Mouse (Mus musculus) MEL (cell line): ENCODE measurements at regions not wholly inside any gene's neighbourhood (a gene's known extent, or its start where the extent isn't known, plus 50 kb on each side); places are given as distances from the start of the nearest gene placed in this dataset.
"Not testable (repeated sequence)": the region's sequence is repeated elsewhere in the genome, so short reads cannot be mapped to it uniquely, and the experiment has no call there.

Experiments used
- DNase-seq: peaks from one replicate; pipeline ENCODE4 v3.0.0; 2011; ENCODE audit warnings: low read depth, low spot score
- H3K27ac ChIP-seq: 2 replicates; pipeline ENCODE4 v1.5.1; 2012; ENCODE audit warnings: low read depth, mild to moderate bottlenecking, control low read depth, low read length, moderate library complexity; ENCODE audit not compliant: control insufficient read depth
- H3K27me3 ChIP-seq, 2 experiments: fragments of 150-350 bp in 1 of 2; sonication (generic) in 1 of 2; 2 replicates each; pipeline ENCODE4 v1.6.1; 2012; ENCODE audit warnings: low read length in 2 of 2, mild to moderate bottlenecking in 2 of 2, improper control_type of control experiment in 1 of 2, moderate library complexity in 1 of 2; ENCODE audit not compliant: insufficient read depth in 2 of 2, control insufficient read depth in 1 of 2
- H3K36me3 ChIP-seq, 2 experiments: 2 replicates each; pipeline ENCODE4 v1.6.1; 2012 to 2014; ENCODE audit warnings: low read length in 2 of 2, improper control_type of control experiment in 1 of 2, inconsistent platforms in 1 of 2, mild to moderate bottlenecking in 1 of 2; ENCODE audit not compliant: insufficient read depth in 2 of 2, control insufficient read depth in 1 of 2
- H3K4me1 ChIP-seq, 2 experiments: fragments of 150-350 bp in 1 of 2; sonication (generic) in 1 of 2; 2 replicates each; pipeline ENCODE4 v1.6.1; 2012; ENCODE audit warnings: low read length in 2 of 2, improper control_type of control experiment in 1 of 2, mild to moderate bottlenecking in 1 of 2; ENCODE audit not compliant: insufficient read depth in 2 of 2, control insufficient read depth in 1 of 2
- H3K4me3 ChIP-seq, 2 experiments: fragments of 150-350 bp in 1 of 2; sonication (generic) in 1 of 2; 2 replicates each; pipeline ENCODE4 v1.5.1; 2012; ENCODE audit warnings: low read depth in 2 of 2, low read length in 2 of 2, mild to moderate bottlenecking in 2 of 2, moderate library complexity in 2 of 2, control low read depth in 1 of 2, improper control_type of control experiment in 1 of 2; ENCODE audit not compliant: control insufficient read depth in 1 of 2, insufficient read depth in 1 of 2
- H3K79me2 ChIP-seq: 2 replicates; pipeline ENCODE4 v1.6.1; 2012; ENCODE audit warnings: mild to moderate bottlenecking, low read length, moderate library complexity; ENCODE audit not compliant: control insufficient read depth, poor library complexity, insufficient read depth
- H3K9ac ChIP-seq: 2 replicates; pipeline ENCODE4 v1.6.1; 2012; ENCODE audit warnings: low read depth, mild to moderate bottlenecking, control low read depth, low read length, moderate library complexity; ENCODE audit not compliant: control insufficient read depth, poor library complexity, severe bottlenecking
- H3K9me3 ChIP-seq: fragments of 150-350 bp; sonication (generic); replicated peaks from 2 replicates; pipeline ENCODE4 v1.6.1; 2012; ENCODE audit warnings: mild to moderate bottlenecking, low read length, improper control_type of control experiment, moderate library complexity; ENCODE audit not compliant: insufficient read depth
- CHD1 ChIP-seq: IDR thresholded peaks from 2 replicates; pipeline ENCODE4 v1.6.1; 2012; ENCODE audit warnings: low read depth, mild to moderate bottlenecking, inconsistent platforms, low read length, improper control_type of control experiment
- CTCF ChIP-seq, 3 experiments: IDR thresholded peaks in 2 of 3; conservative IDR thresholded peaks in 1 of 3; 2 replicates each; pipeline ENCODE4 v1.5.1; 2011 to 2012; ENCODE audit warnings: low read length in 3 of 3, low read depth in 2 of 3, mild to moderate bottlenecking in 2 of 3, improper control_type of control experiment in 1 of 3, inconsistent platforms in 1 of 3, mixed read lengths in 1 of 3, moderate library complexity in 1 of 3; ENCODE audit not compliant: control insufficient read depth in 1 of 3, insufficient read depth in 1 of 3, poor library complexity in 1 of 3, severe bottlenecking in 1 of 3
- E2F4 ChIP-seq: IDR thresholded peaks from 2 replicates; pipeline ENCODE4 v1.6.1; 2011; ENCODE audit warnings: low read depth, low read length, improper control_type of control experiment, borderline replicate concordance
- ELF1 ChIP-seq: IDR thresholded peaks from 2 replicates; pipeline ENCODE4 v1.6.1; 2014; ENCODE audit warnings: low read depth, mild to moderate bottlenecking, inconsistent platforms, low read length, improper control_type of control experiment, moderate library complexity
- ETS1 ChIP-seq: IDR thresholded peaks from 2 replicates; pipeline ENCODE4 v1.6.1; 2012; ENCODE audit warnings: low read depth, mild to moderate bottlenecking, inconsistent platforms, low read length, improper control_type of control experiment, moderate library complexity
- GABPA ChIP-seq: IDR thresholded peaks from 2 replicates; pipeline ENCODE4 v1.6.1; 2012; ENCODE audit warnings: low read depth, mild to moderate bottlenecking, inconsistent platforms, low read length, improper control_type of control experiment, moderate library complexity
- MAFK ChIP-seq: IDR thresholded peaks from 2 replicates; pipeline ENCODE4 v1.6.1; 2011; ENCODE audit warnings: low read depth, mild to moderate bottlenecking, low read length, improper control_type of control experiment, borderline replicate concordance
- MAX ChIP-seq: IDR thresholded peaks from 2 replicates; pipeline ENCODE4 v1.6.1; 2011; ENCODE audit warnings: low read length, improper control_type of control experiment
- MEF2A ChIP-seq: IDR thresholded peaks from 2 replicates; pipeline ENCODE4 v1.6.1; 2014; ENCODE audit warnings: low read depth, mild to moderate bottlenecking, inconsistent platforms, low read length, improper control_type of control experiment; ENCODE audit not compliant: poor library complexity, insufficient replicate concordance, severe bottlenecking; ENCODE audit errors: extremely low read depth
- MYB ChIP-seq: IDR thresholded peaks from 2 replicates; pipeline ENCODE4 v1.6.1; 2011; ENCODE audit warnings: mild to moderate bottlenecking, low read depth, low read length, improper control_type of control experiment
- NRF1 ChIP-seq: IDR thresholded peaks from 2 replicates; pipeline ENCODE4 v1.6.1; 2014; ENCODE audit warnings: low read depth, mild to moderate bottlenecking, inconsistent platforms, low read length, improper control_type of control experiment, moderate library complexity; ENCODE audit not compliant: poor library complexity, insufficient read depth, severe bottlenecking
- POLR2AphosphoS5 ChIP-seq: IDR thresholded peaks from 2 replicates; pipeline ENCODE4 v1.6.1; 2012; ENCODE audit warnings: low read depth, borderline replicate concordance, mild to moderate bottlenecking, inconsistent platforms, low read length, moderate library complexity, mixed read lengths
- RAD21 ChIP-seq: IDR thresholded peaks from 2 replicates; pipeline ENCODE4 v1.6.1; 2011; ENCODE audit warnings: mild to moderate bottlenecking, low read depth, low read length, improper control_type of control experiment
- RCOR1 ChIP-seq: IDR thresholded peaks from 2 replicates; pipeline ENCODE4 v1.6.1; 2012; ENCODE audit warnings: low read depth, mild to moderate bottlenecking, inconsistent platforms, low read length, improper control_type of control experiment
- TAL1 ChIP-seq: IDR thresholded peaks from 2 replicates; pipeline ENCODE4 v1.6.1; 2012; ENCODE audit warnings: mild to moderate bottlenecking, inconsistent platforms, low read length, moderate library complexity, mixed read lengths
- TBP ChIP-seq: IDR thresholded peaks from 2 replicates; pipeline ENCODE4 v1.8.0; 2011; ENCODE audit warnings: low read depth, low read length, improper control_type of control experiment
- TCF12 ChIP-seq: IDR thresholded peaks from 2 replicates; pipeline ENCODE4 v1.6.1; 2014; ENCODE audit warnings: low read depth, mild to moderate bottlenecking, inconsistent platforms, low read length, improper control_type of control experiment, moderate library complexity
- UBTF ChIP-seq: IDR thresholded peaks from 2 replicates; pipeline ENCODE4 v1.6.1; 2012; ENCODE audit warnings: low read depth, mild to moderate bottlenecking, inconsistent platforms, low read length, improper control_type of control experiment, moderate library complexity, borderline replicate concordance; ENCODE audit not compliant: insufficient read depth
- USF1 ChIP-seq: IDR thresholded peaks from 2 replicates; pipeline ENCODE4 v1.6.1; 2014; ENCODE audit warnings: low read depth, mild to moderate bottlenecking, inconsistent platforms, low read length, improper control_type of control experiment, moderate library complexity
- USF2 ChIP-seq, 2 experiments: IDR thresholded peaks; 2 replicates each; pipeline ENCODE4 v1.6.1; 2011 to 2012; ENCODE audit warnings: improper control_type of control experiment in 2 of 2, low read length in 2 of 2, borderline replicate concordance in 1 of 2, inconsistent platforms in 1 of 2, low read depth in 1 of 2, mild to moderate bottlenecking in 1 of 2; ENCODE audit not compliant: insufficient read depth in 1 of 2
- ZMIZ1 ChIP-seq: IDR thresholded peaks from 2 replicates; pipeline ENCODE4 v1.6.1; 2012; ENCODE audit warnings: low read depth, mild to moderate bottlenecking, inconsistent platforms, low read length, improper control_type of control experiment, moderate library complexity

GRCm38 (mm10) chr10:7309927-7310326, 97.9 kb upstream of the Cnksr3 start:
- no peak for DNase-seq
- no peak overlapping the region for H3K9ac ChIP-seq
- no peaks in the 10 kb centered on the region for H3K79me2 ChIP-seq
- H3K36me3 ChIP-seq, result no peaks in the 10 kb centered on the region
- no peaks in the 10 kb centered on the region for H3K4me1 ChIP-seq
- no peak overlapping the region for H3K27ac ChIP-seq
- TF ChIP-seq USF1 (no peak), MAFK (no peak), MEF2A (no peak), TAL1 (no peak), CHD1 (no peak)
- TF ChIP-seq, all 39 proteins: peak for 0
- no peaks in the 10 kb centered on the region for H3K9me3 ChIP-seq
- H3K27me3 ChIP-seq, result no peaks in the 10 kb centered on the region
- H3K4me3 ChIP-seq, result no peak overlapping the region

- H3K4me3 ChIP-seq, H3K9me3 ChIP-seq, DNase-seq, H3K4me1 ChIP-seq, H3K27ac ChIP-seq, H3K9ac ChIP-seq, H3K36me3 ChIP-seq, H3K27me3 ChIP-seq, H3K79me2 ChIP-seq: not testable (repeated sequence)
Observed at GRCm38 (mm10) chr10:7305881-7306280, 93.8 kb upstream of the Cnksr3 start.

GRCm38 (mm10) chr10:7298377-7298776, 86.3 kb upstream of the Cnksr3 start:
- no peaks in the 10 kb centered on the region for H3K4me1 ChIP-seq
- H3K9ac ChIP-seq, result no peak overlapping the region
- H3K27ac ChIP-seq, result no peak overlapping the region
- no peaks in the 10 kb centered on the region for H3K79me2 ChIP-seq
- no peak overlapping the region for H3K4me3 ChIP-seq
- H3K9me3 ChIP-seq, result no peaks in the 10 kb centered on the region
- no peak for DNase-seq
- H3K36me3 ChIP-seq, result no peaks in the 10 kb centered on the region
- H3K27me3 ChIP-seq, result no peaks in the 10 kb centered on the region
- TF ChIP-seq GABPA (no peak), TBP (no peak), TCF12 (no peak), ZMIZ1 (no peak), UBTF (no peak), E2F4 (no peak), MAX (no peak), POLR2AphosphoS5 (no peak), ELF1 (no peak), MEF2A (no peak), NRF1 (no peak), USF2 (IDR thresholded peaks at IDR 0.05; ENCODE audit: borderline replicate concordance in 1 of 2, insufficient read depth in 1 of 2, low read depth in 1 of 2, low read length in 2 of 2) (no peak), ETS1 (no peak), RCOR1 (no peak), RAD21 (no peak), MAFK (no peak), CTCF (IDR thresholded peaks at IDR 0.05 in 2 of 3, conservative IDR thresholded peaks at IDR 0.05 in 1 of 3; ENCODE audit: control insufficient read depth in 1 of 3, insufficient read depth in 1 of 3, low read depth in 2 of 3, low read length in 3 of 3, poor library complexity in 1 of 3, severe bottlenecking in 1 of 3) (no peak), MYB (no peak)
